Comparison of ENCODE assay signal across 7 mouse cellular contexts in genomic region chr2:127008469-127008998, GRCm38 (mm10). TPM values are rescaled to one million over a fixed set of nuclear protein-coding genes. Genes with fewer than 3 reads are reported as not detected.
DNase-seq lines count a peak whose midpoint lies in the region; ATAC-seq lines count a peak whose summit lies in the region.

TSS of gene Ap4e1 (plus strand) at chr2:127008717.

- H3K4me2 ChIP-seq in intestine, embryonic 16.5 days (ENCODE audit: low read depth, low read length), result peak within 1 kb of the TSS; percentile 73
- peak within 1 kb of the TSS; percentile 63 for H3K4me2 ChIP-seq in midbrain, embryonic 11.5 days

- H3K27me3 ChIP-seq in intestine, embryonic 16.5 days (replicated peaks; ENCODE audit: control insufficient read depth, insufficient read depth, low read length), result no peaks in the 10 kb centered on the region
- H3K27me3 ChIP-seq in midbrain, embryonic 11.5 days (ENCODE audit: control insufficient read depth, insufficient read depth, low read length), result no peaks in the 10 kb centered on the region

- H3K9me3 ChIP-seq in intestine, embryonic 16.5 days (ENCODE audit: control insufficient read depth, low read length), result no peaks in the 10 kb centered on the region
- H3K9me3 ChIP-seq in midbrain, embryonic 11.5 days (ENCODE audit: control insufficient read depth, low read length), result no peaks in the 10 kb centered on the region

- intact Hi-C loops in gastrocnemius, postnatal 36 days (cut with DNase I), result loop anchor here (5.0 to 10.0 kb wide), 2 partner anchors 174 to 416 kb away; no protein-coding TSS in a partner anchor
- intact Hi-C loops in left cerebral cortex, postnatal 36 days (cut with DNase I), result loop anchor here (10.0 kb wide), 1 partner anchor 414 kb away; no protein-coding TSS in a partner anchor

- 0 out of 2 replicates have a peak, but pooled peaks cover 5% of the 10 kb centered on the region for H3K36me3 ChIP-seq in intestine, embryonic 16.5 days (ENCODE audit: control insufficient read depth, insufficient read depth, low read length)
- no peaks in the 10 kb centered on the region; the same call in 1 of the 2 replicates for H3K36me3 ChIP-seq in midbrain, embryonic 11.5 days (ENCODE audit: control insufficient read depth, insufficient read depth, low read length)

- peak; percentile 90 for ATAC-seq in intestine, embryonic 16.5 days
- peak; percentile 91 for ATAC-seq in midbrain, embryonic 11.5 days (ENCODE audit: low FRiP score)

- peak; percentile 96 for DNase-seq in adrenal gland, adult 2 months
- peak; percentile 94 for DNase-seq in embryo, embryonic 11.5 days (ENCODE audit: low read depth, low spot score)
- DNase-seq in gastrocnemius, postnatal 36 days, result peak; percentile 97 to 99
- peak; percentile 93 to 96 for DNase-seq in left cerebral cortex, postnatal 36 days (ENCODE audit: low spot score in 2 of 2)
- peak; percentile 100 for DNase-seq in midbrain, embryonic 11.5 days (ENCODE audit: low spot score, missing footprints)
- peak; percentile 93 for DNase-seq in skeletal muscle tissue, adult 2 months (ENCODE audit: low read depth, low spot score)

- peak within 1 kb of the TSS; percentile 78 for H3K27ac ChIP-seq in intestine, embryonic 16.5 days (ENCODE audit: low read length)
- 0 out of 2 replicates have a peak within 1 kb of the TSS, but pooled peaks have one; percentile 7 for H3K27ac ChIP-seq in midbrain, embryonic 11.5 days (ENCODE audit: low read depth, low read length)

- H3K4me3 ChIP-seq in intestine, embryonic 16.5 days (ENCODE audit: low read length), result peak within 1 kb of the TSS; percentile 91
- peak within 1 kb of the TSS; percentile 87 for H3K4me3 ChIP-seq in midbrain, embryonic 11.5 days (ENCODE audit: low read depth, low read length)

- peak within 1 kb of the TSS; percentile 91 for H3K9ac ChIP-seq in intestine, embryonic 16.5 days (ENCODE audit: low read depth, low read length)
- peak within 1 kb of the TSS; percentile 88 for H3K9ac ChIP-seq in midbrain, embryonic 11.5 days (ENCODE audit: low read length)

- peaks cover 3% of the 10 kb centered on the region for H3K4me1 ChIP-seq in intestine, embryonic 16.5 days (ENCODE audit: control insufficient read depth, insufficient read depth, low read length)
- H3K4me1 ChIP-seq in midbrain, embryonic 11.5 days (ENCODE audit: control insufficient read depth, insufficient read depth, low read length), result peaks cover 6% of the 10 kb centered on the region; the same call in 1 of the 2 replicates

- under 1% methylated on average over 40 of the region's 40 CpGs for WGBS in intestine, embryonic 16.5 days
- WGBS in midbrain, embryonic 11.5 days, result 1% methylated on average over 40 of the region's 40 CpGs

RNA-seq across cellular contexts. Expression of gene Ap4e1, which starts in this region (rescaled TPM):
- 10 to 100 TPM in 1 of 2 experiments, 1 to 10 TPM in 1; 8.3 to 10.6 TPM for total RNA-seq in adrenal gland, adult 2 months (2021)
- 1.0 TPM in 2 replicates for polyA plus RNA-seq in adrenal gland, adult 2 months (2012; rRNA removed)
- total RNA-seq in gastrocnemius, postnatal 36 days (2021), result 1 to 10 TPM; 6.6 to 8.7 TPM
- polyA plus RNA-seq in intestine, embryonic 16.5 days (2015; fragmentation: Nextera tagmentation; extraction: Ambion mirVana), result 6.9 and 7.6 TPM in 2 replicates
- 10 to 100 TPM; 10.9 to 16.0 TPM for total RNA-seq in left cerebral cortex, postnatal 36 days (2021)
- polyA plus RNA-seq in midbrain, embryonic 11.5 days (2014; fragmentation: Nextera tagmentation; extraction: Ambion mirVana), result 11.7 and 12.4 TPM in 2 replicates

Comparison
In these comparisons a context has a peak if more than half of its experiments do, and no peak if none do; other contexts are left out.
1. Peak in every context shown above with its lines: DNase-seq, ATAC-seq, H3K4me3 ChIP-seq and H3K27ac ChIP-seq.